Mouse (Mus musculus) spleen, embryonic (tissue): ENCODE results near the gene Ak8.

Experiments
- CTCF ChIA-PET: fragments of 350-600 bp; sonication (Branson Sonifier 250); formaldehyde crosslinking; loops from one replicate; lab custom pipeline; 2022; lab: Charles Lee

The Ak8 gene

DNA sequence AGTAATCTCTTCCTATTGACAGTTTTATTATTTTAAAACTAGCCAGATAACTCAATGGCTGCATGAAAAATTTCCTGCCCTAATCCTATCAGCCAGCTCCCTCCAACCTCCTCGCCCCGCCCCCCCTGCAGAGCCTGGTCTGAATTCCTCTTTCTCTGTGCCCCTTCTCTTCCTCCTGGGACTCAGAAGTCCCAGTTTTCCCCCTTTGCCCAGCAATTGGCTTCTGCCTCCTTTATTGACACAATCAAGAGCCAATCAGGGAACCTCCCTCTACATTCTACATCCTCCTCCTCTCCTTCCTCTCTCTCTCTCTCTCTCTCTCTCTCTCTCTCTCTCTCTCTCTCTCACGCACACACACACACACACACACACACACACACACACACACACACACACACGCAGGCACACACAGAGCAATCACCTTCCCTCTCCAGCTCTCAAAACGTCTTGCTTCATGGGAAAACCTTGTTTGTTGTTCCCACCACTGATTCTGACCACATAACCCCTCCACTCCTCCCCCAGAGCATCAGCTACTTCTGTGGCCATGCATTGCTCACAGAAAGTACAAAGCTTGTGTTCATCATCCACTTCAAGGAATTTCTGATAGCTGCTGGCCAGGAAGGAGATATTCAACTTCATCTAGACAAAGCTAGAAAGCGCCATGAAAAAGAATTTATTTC lies 93.1 kb downstream of the Ak8 start:
- CTCF ChIA-PET: interaction anchor here (0.8 kb wide), 1 partner anchor 281 kb away, joined by 10 read pairs; no protein-coding TSS in a partner anchor

DNA sequence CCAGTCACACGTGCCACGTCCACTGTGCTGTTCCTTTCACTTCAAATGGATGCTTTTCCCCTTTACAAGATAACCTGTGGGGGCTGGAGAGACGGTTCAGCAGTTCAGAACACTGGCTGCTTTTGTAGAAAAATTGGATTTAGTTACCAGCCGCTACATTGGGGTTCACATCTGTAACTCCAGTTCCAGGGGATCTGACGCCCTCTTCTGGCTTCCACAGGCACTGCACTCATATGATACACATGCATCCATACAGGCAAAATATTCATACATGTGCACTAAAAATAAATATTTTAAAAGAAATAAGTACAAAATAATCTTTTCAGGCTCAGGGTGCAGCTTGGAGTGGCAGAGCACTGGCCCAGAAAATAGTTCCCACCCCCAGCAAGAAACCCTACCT lies 94.7 kb downstream of the Ak8 start:
- CTCF ChIA-PET: no interaction called here

DNA sequence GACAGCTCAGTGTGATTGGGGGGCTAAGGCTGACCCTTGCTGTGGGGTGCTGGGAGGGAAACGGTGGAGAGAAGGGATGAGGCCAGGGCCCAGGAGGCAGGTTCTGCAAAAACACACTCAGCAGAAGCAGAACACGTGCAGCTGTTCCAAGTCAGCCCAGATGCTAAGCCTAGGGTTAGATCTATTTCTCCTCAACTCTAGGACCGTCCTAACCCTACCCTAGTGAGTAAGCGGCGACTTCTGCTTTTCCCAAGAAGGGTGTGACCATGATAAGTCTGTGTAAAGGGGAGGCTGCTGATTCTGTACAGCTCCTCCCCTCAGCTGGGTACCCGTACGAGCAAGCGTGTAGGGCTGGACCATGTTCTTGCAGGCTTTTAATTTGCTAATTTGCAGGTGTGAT lies 96.3 kb downstream of the Ak8 start:
- CTCF ChIA-PET: no interaction called here

DNA sequence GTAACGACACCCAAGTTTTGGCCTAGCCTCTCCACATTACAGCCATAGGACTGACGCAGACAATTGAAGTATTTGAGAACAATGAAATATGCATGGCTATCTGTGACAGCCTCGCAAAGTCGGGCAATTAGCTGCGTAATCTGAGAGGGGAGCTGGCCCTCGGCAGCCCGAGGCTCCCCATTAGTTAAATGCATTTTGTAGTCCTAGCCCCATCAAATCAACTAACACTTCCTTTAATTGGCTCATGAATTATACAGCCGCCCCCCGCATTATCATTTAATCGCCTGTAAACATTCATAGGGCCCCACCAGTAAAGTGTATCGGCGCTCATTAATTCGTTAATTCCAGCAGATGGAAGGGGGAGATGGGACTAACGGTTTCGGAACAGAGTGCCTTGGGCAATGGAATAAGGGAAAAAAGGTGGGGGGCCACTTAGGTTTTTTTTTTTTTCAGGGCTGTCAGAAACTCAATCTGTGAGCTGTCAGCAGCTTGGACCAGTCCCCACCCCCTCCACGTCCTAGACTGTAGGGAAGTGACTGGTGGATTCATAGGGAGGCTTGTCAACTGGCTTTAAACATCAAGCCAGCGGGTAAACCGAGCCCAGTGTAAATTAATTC lies 97.6 kb downstream of the Ak8 start:
- CTCF ChIA-PET: no interaction called here

DNA sequence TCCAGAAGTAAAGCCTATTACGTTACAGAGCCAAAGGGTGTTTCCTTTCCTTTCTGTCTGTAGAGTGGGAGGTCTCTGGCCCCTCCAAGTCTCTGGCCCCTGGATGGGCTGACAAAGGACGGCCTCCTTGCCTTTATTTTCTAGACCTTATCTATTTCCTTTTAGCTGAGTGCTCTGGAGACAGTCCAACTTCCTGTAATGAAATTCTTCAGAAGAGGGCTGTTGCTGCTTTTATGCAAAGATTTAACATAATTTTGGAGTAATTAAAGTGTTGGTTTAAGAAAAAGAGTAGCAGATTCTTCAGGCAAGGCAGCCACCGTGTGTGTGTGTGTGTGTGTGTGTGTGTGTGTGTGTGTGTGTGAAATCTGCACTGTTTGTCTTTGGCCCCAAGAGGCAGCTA lies 98.4 kb downstream of the Ak8 start:
- CTCF ChIA-PET: no interaction called here

DNA sequence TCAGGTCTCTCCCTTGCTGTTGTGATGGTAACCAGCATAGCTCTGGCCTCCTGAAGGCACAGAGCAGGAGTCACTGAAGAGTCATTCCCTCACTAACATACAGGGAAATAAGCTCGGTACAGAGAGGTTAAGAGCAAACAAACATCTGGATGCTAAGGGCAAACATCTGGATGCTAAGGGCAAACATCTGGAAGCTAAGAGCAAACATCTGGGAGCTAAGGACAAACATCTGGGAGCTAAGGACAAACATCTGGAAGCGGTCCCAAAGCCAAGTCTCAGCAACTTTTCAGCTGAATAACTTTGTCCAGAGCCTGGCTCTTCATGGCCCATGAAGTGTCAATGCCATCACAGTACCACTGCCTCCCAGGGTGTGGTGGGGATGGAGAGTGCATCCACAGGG lies 99.6 kb downstream of the Ak8 start:
- CTCF ChIA-PET: no interaction called here

DNA sequence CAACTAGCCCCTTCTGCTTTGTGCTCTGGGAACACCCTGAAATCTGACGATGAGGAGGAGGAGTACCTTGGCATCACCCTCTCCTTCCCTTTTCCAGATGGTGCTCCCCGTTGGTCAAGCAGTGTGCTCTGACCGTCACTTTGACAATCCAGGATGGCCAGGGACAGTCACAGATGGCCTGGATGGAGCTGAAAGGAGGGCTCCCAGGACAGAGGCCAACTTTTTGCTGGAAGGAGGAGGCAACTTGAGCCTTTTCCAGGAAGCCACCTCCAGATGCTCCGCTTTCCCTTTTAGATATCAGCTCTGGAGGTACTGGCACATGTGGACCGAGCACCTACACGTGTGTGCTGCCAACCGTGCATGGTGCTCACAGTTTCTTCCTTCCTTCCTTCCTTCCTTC lies 103.4 kb downstream of the Ak8 start:
- CTCF ChIA-PET: no interaction called here

DNA sequence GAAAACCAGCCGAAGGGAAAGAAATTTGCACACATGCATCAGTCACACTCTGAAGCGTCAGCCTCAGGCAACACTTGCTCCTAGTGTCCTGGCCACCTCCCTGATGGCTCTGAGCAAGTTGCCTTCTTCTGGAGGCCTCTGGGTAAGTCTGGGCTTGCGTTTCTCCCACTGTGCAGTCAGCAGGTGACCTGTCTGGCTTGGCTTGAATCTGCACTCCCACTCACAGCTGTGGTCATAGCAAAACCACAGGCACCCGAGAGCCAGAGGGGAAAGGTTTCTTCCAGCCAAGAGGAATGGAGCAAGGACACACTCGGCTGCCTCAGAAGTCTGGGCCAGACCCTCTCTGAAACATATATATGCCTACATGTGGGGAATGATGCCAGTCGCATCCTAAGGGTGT lies 108.9 kb downstream of the Ak8 start:
- CTCF ChIA-PET: no interaction called here

DNA sequence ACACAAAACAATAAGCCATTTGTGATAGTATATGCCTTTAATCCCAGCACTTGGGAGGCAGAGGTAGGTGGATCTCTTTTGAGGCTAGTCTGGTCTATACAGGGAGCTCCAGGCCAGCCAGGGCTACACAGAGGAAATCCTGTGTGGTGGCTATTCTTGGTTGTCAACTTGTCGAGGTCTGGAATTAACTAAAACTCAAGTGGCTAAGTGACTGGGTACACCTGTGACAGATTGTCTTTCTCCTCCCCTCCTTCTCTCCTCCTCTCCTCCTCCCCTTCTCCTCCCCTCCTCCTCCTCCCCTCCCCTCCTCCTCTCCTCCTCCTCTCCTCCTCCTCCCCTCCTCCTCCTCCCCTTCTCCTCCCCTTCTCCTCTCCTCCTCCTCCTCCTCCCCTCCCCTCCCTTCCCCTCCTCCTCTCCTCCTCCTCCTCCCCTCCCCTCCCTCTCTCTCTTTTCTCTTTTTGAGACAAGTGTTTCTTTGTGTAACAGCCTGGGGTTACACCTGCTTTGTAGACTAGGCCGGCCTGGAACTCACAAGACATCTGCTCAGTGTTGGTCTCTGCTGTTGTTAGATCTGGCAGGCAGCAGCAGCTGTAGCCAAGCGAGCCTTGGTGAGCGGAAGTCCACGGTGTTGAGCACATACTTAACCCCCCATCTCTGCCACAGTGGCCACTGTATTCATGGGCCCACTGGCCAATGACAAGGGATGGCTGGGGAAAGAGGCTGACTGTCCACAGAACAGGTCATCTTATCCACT lies 110.5 kb downstream of the Ak8 start:
- CTCF ChIA-PET: interaction anchor here (0.6 kb wide), 1 partner anchor 438 kb away, joined by 5 read pairs; no protein-coding TSS in a partner anchor

DNA sequence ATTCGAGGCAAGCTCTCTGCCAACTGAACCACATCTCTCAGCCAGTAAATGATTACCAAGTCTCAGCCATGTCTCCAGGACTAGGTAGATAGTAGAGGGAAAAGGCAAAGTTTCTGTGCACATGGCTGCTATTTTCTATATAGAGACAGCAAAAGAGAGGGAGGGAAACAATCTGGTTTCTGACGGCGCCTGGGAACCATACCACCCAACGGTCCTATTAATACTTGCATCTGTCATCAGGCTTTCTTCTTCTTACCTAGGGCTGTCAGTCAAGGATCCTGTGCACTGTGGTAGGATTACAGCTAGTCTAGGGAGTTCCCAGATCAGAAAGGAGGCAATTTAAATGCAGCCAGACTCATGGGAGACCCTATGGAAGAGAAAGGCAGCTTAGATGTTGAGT lies 118.9 kb downstream of the Ak8 start:
- CTCF ChIA-PET: interaction anchor here (0.7 kb wide), 1 partner anchor 92 kb away, joined by 10 read pairs; no protein-coding TSS in a partner anchor

DNA sequence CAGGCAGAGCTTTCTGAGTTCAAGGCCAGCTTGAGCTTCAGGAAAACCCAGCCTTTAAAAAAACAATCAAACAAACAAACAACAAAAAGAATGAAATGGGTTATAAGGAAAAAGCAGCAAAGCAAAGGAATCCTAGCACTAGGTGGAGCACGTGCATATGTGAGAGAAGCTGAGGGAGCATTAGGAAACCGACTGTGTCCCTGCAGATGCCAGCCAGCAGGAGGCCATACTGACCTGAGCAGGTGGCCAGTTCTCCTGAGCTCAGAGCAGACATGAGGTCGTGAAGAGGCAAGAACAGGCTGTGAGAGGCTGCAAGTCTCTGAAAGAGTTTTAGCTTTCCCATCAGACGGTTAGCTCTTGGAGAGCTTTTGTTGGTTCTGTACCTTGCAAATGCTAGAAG lies 129.3 kb downstream of the Ak8 start:
- CTCF ChIA-PET: no interaction called here

DNA sequence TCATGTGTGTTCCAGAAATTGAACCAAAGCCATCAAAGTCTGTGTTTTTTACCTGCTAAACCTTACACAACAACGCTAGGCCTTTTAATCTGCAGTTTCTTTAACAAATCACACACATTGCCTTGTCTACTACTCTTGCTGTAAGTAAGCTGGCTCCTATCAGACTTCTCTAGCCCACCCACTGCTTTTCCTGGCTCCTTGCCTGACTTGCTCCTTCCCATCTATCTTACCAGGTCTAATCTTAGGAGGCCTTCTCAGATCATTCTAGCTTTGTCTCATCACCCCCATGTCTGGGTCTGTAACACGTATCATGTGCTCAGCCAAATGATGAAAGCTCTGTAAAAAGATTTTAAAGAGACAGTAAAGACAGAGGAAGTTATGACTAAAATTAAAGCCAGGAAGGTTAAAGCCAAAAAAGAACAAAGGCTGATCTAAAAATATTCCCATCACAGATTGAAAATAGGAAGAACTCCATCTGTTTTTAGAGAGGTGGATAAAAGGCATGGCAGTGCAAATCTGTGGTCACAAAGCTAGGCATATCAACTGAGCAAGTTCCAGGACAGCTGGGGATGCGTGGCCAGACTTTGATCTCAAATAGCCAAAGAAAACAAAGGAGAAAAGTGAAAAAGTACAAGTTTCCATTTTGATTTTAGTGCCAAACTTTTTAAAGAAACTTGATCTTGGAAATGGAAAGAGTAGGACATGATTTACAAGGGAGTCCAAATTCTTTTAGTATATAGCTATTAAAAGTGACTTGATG lies 136.4 kb downstream of the Ak8 start:
- CTCF ChIA-PET: interaction anchor here (0.6 kb wide), 1 partner anchor 52 kb away, joined by 3 read pairs; no protein-coding TSS in a partner anchor

DNA sequence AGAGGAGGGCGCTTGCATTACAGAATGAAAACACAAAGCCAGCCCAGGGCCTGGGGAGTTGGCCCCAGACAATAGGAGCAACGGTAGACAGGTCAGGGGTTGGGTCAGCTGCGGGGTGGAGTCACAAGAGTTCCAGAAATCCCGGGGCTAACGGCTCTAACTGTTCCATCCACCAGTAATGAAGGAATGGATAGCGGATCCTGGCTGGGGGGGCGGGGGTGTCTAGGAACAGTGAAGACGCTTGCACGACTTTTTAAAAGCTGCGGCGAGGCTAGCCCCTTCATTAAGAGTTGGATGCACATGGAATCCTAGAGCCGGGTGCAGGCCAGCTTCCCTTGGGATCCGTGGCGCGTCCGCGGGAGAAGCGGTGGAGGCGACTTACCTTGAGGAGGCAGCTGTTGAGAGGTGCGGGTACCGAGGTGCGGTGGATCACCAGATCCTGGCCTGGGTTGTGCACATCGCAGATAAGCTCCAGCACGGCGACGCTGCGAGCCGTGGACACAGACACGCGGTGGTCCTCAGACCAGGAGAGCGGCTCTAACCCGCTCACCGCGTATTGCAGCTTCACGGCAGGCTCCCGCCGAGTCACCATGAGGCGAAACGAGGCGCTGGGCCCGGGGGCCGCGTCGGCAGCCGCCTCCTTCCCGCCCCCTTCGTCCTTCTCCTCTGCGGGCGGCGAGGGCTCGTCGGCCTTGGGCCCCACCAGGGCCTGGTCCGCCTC lies 139.7 kb downstream of the Ak8 start:
- CTCF ChIA-PET: no interaction called here

DNA sequence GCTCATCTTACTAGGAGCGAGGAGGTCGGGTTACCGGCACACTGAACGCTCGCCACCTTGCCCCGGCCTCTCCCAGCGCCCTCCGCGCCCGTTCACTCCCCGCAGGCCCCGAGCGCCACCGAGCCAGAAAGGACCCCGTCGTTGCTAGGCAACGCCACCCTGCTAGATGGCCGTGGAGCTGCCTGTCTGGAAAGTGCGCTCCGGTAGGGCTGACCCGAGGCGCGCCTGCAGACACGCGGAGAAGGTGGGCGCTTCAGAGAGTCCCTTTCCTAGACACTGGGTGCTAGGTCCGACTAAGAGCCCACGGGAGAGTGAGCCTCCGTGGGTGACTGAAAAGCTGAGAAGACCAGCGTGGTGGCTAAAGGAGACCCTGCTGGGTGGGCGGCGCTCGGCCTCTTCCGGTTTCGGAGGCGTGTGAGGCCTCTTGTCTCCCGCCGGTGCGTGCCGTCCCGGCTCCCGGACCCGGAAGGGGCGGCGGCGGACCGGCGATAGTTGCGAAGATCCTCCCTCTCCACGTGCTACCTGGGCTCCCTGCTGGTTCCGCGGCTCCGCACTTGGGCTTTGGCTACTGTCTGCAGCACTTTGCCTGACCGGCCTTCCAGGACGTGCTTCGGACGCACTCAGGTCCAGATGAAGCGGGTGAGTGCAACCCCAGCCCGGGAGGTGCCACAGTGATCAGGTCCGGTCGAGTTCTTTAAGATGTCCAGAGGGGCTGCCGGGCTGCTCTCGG lies 140.4 kb downstream of the Ak8 start, which contains the start of the genes Gtf3c4 and Ddx31:
TSS of gene Gtf3c4 (minus strand) at position 139 of the 730 bp plus-strand sequence.
TSS of gene Ddx31 (plus strand) at position 185 of the 730 bp plus-strand sequence.
- CTCF ChIA-PET: no interaction called here

DNA sequence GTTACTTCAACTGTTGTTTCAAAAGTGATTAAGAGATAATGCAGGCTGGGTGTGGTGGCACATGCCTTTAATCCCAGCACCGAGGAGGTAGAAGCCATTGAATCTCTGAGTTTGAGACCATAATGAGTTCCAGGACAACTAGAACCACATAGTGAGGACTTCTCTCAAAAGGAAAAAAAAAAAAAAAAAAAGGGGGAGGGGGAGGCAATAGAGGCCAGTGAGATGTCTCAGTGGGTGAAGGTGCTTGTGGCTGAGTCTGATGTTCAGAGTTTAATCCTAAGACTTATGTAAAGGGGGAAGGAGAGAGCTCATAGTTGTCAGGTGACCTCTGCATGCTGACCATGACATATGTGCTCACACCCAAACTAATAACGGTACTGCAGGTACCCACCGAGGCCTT lies 142.1 kb downstream of the Ak8 start:
- CTCF ChIA-PET: no interaction called here

DNA sequence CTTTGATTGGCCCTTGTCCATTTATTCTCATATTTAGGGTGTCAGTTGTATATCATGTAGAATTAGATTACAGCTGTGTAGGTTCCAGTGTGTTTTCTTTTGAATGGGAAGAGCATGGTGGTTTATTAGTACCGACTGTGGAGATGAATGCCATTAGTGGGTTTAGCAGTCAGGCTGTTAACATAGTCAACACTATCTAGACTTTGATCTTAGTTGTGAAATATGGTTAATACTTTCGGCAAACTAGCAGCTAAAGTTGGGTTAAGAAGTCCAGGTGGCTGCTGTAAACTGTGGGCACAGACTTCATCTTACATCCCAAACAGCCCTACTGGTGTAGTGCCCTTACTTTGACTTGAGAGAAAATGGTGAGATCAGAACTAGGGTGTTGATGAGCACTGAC lies 148.9 kb downstream of the Ak8 start:
- CTCF ChIA-PET: no interaction called here

DNA sequence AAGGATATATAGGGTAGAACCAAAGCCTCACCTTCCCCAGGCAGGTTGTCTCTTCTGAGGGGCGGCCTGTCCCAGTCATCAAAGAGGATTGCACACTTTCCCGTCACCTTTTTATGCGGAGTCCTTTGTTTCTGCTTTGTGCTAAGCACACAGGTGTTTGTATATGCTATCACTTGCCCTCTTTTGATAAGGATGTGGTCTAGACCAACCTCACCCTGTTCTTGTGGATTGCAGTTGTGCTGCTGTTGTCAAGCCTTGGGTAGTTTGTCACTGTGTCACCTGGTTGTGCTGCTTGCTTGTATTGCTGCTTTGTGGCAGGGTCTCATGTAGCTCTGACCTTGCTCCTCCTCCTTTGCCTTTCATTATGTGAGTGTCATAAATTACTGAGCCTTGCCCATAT lies 152.6 kb downstream of the Ak8 start:
- CTCF ChIA-PET: no interaction called here

DNA sequence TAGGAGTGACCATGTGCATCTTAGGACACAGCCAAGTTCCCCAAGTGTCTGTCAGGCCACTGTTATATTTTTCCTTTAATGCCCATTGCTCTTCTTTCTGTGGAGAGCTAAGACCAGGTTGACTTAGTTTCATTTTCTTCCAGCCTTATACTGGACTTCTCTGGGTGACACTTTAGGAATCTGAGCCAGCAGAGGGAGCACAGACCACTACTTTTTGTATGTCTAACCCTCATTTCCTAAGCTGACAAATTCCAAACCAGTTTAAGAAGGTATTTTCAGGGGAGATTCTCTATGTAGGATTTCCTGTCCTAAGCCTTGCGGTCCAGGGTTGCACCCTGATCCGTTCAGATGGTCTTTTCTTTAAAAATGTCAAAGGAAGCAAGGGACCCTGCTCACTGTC lies 155.8 kb downstream of the Ak8 start:
- CTCF ChIA-PET: no interaction called here

DNA sequence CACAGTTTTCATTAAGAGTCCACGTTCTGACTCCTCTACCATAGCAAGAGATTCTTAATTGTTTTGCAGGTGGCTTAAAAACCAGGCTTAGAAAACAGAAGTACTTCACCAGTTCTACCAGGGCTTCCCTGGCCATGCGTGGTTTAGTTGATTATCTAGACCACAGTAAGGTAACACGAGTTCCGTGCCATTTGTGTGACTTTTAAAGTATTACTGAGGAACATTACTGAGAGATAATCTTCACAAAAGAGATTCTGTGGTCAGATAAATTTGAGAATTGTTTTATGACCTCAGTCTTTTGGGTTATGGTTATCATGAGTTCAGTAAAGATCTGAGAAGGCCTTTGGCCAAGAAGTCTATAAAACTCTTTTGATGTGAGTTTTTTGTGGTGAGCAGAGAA lies 159.3 kb downstream of the Ak8 start:
- CTCF ChIA-PET: no interaction called here

DNA sequence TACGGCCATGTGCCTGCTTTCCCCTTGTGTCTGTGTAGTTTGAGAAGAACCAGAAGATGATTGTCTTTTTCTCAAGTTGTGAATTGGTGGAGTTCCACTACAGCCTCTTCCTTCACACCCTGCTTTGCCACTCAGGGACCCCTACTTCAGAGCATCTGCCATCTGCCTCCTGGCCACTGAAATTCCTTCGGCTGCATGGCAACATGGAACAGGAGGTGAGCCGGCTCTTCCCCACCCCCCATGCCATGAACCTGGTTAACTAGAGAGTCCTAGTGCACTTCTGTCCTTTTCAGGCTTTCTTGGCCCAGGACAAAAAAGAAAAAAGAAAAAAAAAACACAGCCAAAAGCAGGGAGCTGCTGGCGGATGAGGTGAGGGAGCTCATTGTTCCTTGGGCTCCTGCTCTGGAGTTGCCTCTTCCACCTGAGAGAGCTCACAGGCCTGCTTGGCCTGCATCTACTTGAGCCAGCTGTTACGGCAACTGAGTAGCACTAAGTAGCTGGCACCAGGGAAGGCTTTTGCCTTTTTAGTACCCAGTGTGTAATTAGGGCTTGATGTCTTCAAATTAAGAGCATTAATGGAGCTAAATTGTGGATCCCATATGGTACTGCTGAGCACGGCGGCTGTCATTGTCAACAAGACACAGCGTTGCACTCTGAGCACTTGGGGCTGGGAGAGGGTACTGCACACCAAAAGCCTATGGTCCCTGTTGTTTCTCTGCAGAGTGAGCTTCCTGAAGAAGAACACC lies 160.9 kb downstream of the Ak8 start:
- CTCF ChIA-PET: no interaction called here
